Mouse (Mus musculus) lung, postnatal 0 days (tissue): Measurements from ENCODE around the gene Fbf1.

Experiments
- CTCF ChIP-seq: IDR thresholded peaks from 2 replicates; pipeline ENCODE4 v1.5.1; 2016; ENCODE audit warnings: antibody characterized with exemption, mild to moderate bottlenecking
- EP300 ChIP-seq: IDR thresholded peaks from 2 replicates; pipeline ENCODE4 v1.6.1; 2016; ENCODE audit warnings: antibody characterized with exemption, mild to moderate bottlenecking, control low read depth

DNA sequence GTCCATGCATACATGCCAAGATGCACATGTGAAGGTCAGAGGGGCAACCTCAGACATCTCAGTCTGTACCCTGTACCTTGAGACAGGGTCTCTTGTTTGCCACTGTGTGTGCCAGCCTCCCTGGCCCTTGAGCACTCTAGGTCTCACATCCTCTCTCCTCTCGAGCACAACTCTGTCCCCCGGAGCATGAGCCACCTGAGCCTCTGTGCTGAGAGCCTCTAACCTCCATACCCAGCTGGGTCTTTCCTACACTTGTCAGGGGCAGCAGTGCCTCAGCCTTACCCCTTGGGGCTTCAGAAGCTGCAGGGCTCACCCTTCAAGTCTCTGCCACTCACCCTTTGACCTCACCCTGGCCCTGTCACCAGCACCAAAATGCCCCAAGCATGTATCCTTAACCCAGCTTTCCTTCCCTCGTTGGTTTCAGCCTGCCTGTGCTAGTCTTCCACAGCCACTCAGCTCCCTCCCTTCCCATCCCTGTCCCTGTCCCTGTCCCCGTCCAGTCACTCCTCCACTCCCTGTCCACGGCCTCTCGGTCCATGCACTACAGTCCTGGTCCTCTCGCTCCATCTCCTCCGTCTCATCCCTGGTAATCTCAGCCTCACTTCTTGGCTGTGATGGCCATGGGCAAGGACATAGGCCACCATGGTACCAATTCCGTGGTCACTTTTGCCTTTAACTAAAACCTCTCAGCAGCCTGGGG is 38.7 kb downstream of the Fbf1 start:
- TF ChIP-seq CTCF (no peak), EP300 (no peak)
